In genomic region chr7:82502511-82502910, GRCm38 (mm10) we compare ENCODE assay signal across 30 mouse cellular contexts.
A peak's percentile ranks its signal among the peaks of the same experiment; 100 is the strongest.
DNase-seq lines count a peak whose midpoint lies in the region; ATAC-seq and TF ChIP-seq lines count a peak whose summit lies in the region.
"Had no signal": no experiment of that assay in that cellular context is flagged by ENCODE, and none has a peak within 500 bp of the region (broad histone marks: within the 10 kb centered on the region; RNA-seq: fewer than 3 reads in every experiment).

No protein-coding gene starts in this region.

- no peak overlapping the region for H3K4me2 ChIP-seq in lung, postnatal 0 days (replicated peaks; ENCODE audit: low read depth, low read length)
- H3K4me2 ChIP-seq: embryonic facial prominence, embryonic 12.5 days; hindbrain, embryonic 12.5 days; intestine, embryonic 15.5 days; liver, embryonic 12.5 days; midbrain, embryonic 11.5 days had no signal

- no peak for TF ChIP-seq CTCF in lung, postnatal 0 days (IDR thresholded peaks at IDR 0.05)

- intact Hi-C loops in heart, postnatal 36 days (cut with DNase I): loop anchor here (5.0 kb wide), 1 partner anchor 1045 kb away; no protein-coding TSS in a partner anchor

- H3K36me3 ChIP-seq in lung, postnatal 0 days (ENCODE audit: insufficient read depth, low read length): no peaks in the 10 kb centered on the region
- H3K36me3 ChIP-seq: embryonic facial prominence, embryonic 12.5 days; hindbrain, embryonic 12.5 days; intestine, embryonic 15.5 days; liver, embryonic 12.5 days had no signal

- no peaks in the 10 kb centered on the region for H3K4me1 ChIP-seq in lung, postnatal 0 days (ENCODE audit: insufficient read depth, low read depth, low read length)
- H3K4me1 ChIP-seq: embryonic facial prominence, embryonic 12.5 days; hindbrain, embryonic 12.5 days; intestine, embryonic 15.5 days; liver, embryonic 12.5 days had no signal

- no peaks in the 10 kb centered on the region for H3K9me3 ChIP-seq in lung, postnatal 0 days (ENCODE audit: low read length)
- H3K9me3 ChIP-seq: embryonic facial prominence, embryonic 12.5 days; hindbrain, embryonic 12.5 days; intestine, embryonic 15.5 days; liver, embryonic 12.5 days had no signal

- WGBS in lung, postnatal 0 days: 30% methylated on average over 5 of the region's 5 CpGs

- no peak overlapping the region for H3K27ac ChIP-seq in lung, postnatal 0 days (ENCODE audit: low read length)
- H3K27ac ChIP-seq: embryonic facial prominence, embryonic 12.5 days; hindbrain, embryonic 12.5 days; hindbrain, postnatal 0 days; intestine, embryonic 15.5 days; kidney, postnatal 0 days; liver, embryonic 12.5 days had no signal

- no peaks in the 10 kb centered on the region for H3K27me3 ChIP-seq in lung, postnatal 0 days (replicated peaks; ENCODE audit: insufficient read depth, low read length)
- H3K27me3 ChIP-seq: embryonic facial prominence, embryonic 12.5 days; hindbrain, embryonic 12.5 days; intestine, embryonic 15.5 days; liver, embryonic 12.5 days had no signal

- H3K4me3 ChIP-seq in lung, postnatal 0 days (ENCODE audit: low read depth, low read length): no peak overlapping the region
- H3K4me3 ChIP-seq: embryonic facial prominence, embryonic 12.5 days; hindbrain, embryonic 12.5 days; intestine, embryonic 15.5 days; liver, embryonic 12.5 days had no signal

- peak; percentile 13 to 21 for DNase-seq in heart, adult 18-20 months
- DNase-seq in heart, postnatal 36 days: no peak
- peak; percentile 33 for DNase-seq in lung, postnatal 0 days (ENCODE audit: low spot score)
- no peak for DNase-seq in lung, postnatal 4 days
- DNase-seq in lung, postnatal 36 days: peak; percentile 16
- DNase-seq in spleen, postnatal 10 days (ENCODE audit: low spot score in 2 of 2): no peak
- no peak for DNase-seq in T-cell, adult 2 months (ENCODE audit: low spot score)
- DNase-seq: adrenal gland, adult 8-10 months; cerebellum, adult 9-10 months; cerebellum, postnatal 36 days; gastrocnemius, postnatal 10 days; kidney, adult 8-10 months; kidney, postnatal 4 days; layer of hippocampus, postnatal 36 days; left cerebral cortex, postnatal 4 days; liver, postnatal 0 days; right cerebral cortex, postnatal 25 days; spleen, adult 18-20 months; thymus, postnatal 4 days had no signal

- no peak overlapping the region for H3K9ac ChIP-seq in lung, postnatal 0 days (replicated peaks; ENCODE audit: low read depth)
- H3K9ac ChIP-seq: embryonic facial prominence, embryonic 12.5 days; hindbrain, embryonic 12.5 days; intestine, embryonic 15.5 days; liver, embryonic 12.5 days; liver, postnatal 0 days had no signal

- ATAC-seq in lung, postnatal 0 days: peak; percentile 38
- ATAC-seq: activated CD4-positive, CD25-positive, alpha-beta regulatory T cell, adult 4 months; CD4-positive, CD25-positive, alpha-beta regulatory T cell, adult 4 months; forebrain, embryonic 16.5 days; hindbrain, postnatal 0 days; intestine, embryonic 15.5 days; liver, embryonic 12.5 days; liver, postnatal 0 days; midbrain, embryonic 16.5 days had no signal

- no peak for TF ChIP-seq EP300 in lung, postnatal 0 days (IDR thresholded peaks at IDR 0.05)

Comparison
In these comparisons a context has a peak if more than half of its experiments do, and no peak if none do; other contexts are left out.
1. DNase-seq: peak in heart, adult 18-20 months (2 of 2), lung, postnatal 0 days (single experiment) and lung, postnatal 36 days (single experiment); none in heart, postnatal 36 days (0 of 2), lung, postnatal 4 days (0 of 2), spleen, postnatal 10 days (0 of 2) and T-cell, adult 2 months (single experiment).